Mouse (Mus musculus): Measurements from ENCODE around the gene Hook1. TPM values are rescaled to one million over a fixed set of nuclear protein-coding genes. Genes with fewer than 3 reads are reported as not detected.
A peak's percentile ranks its signal among the peaks of the same experiment; 100 is the strongest.

The Hook1 gene
- 5.5 and 6.3 TPM in 2 replicates for polyA plus RNA-seq (2015; fragmentation: Nextera tagmentation; extraction: Ambion mirVana)

DNA sequence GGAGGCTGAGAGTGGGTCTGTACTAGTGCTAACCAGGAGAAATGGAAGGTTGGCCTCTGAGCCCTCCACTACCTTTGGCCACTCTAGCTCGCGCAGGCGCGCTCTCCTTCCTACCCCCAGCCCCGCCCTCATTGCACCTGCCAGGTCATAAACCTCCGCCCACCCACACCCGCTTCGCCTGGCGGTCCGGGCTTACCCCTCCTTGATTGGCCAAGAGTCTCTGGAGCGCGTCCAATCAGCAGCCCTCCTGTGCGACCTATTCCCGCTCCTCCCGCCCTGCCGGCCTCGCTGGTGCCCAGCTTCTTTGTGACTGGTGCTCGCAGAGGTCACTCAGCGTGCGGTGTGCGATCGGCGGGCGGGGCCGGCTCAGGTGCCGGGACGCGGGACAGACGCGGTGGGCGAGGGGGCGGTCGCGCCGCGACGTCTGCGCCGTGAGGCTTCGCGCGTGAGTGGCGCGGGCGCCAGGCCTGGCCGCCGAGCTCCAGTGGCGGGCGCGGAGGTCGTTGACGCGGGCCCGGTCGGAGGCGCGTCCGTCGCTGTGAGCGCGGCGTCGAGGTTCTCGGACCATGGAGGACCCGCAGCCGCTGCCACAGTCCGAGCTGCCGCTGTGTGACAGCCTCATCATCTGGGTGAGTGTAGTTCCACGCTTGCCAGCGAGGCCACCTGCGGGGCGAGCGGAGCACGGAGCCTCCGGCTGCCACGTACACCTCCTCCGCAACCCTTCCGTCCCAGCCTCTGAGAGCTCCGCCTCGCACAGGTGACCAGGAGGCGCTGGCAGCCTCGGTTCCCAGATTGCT is at the start of gene Hook1:
Gene Hook1 (plus strand): TSS at position 313 of the 797 bp plus-strand sequence.
- Histone ChIP-seq H3K4me3 (peak within 1 kb of the TSS; percentile 65), H3K4me1 (peaks cover 4% of the 10 kb centered on the region), H3K9ac (peak within 1 kb of the TSS; percentile 85), H3K4me2 (peak within 1 kb of the TSS; percentile 85), H3K36me3 (no peaks in the 10 kb centered on the region), H3K9me3 (no peaks in the 10 kb centered on the region), H3K27me3 (replicated peaks) (no peaks in the 10 kb centered on the region), H3K27ac (replicated peaks) (peak within 1 kb of the TSS; percentile 48)
- peak; percentile 97 for ATAC-seq (ENCODE audit: extremely low read depth, insufficient number of reproducible peaks, low FRiP score, low TSS enrichment)
- WGBS, result under 1% methylated on average over 82 of the region's 82 CpGs

DNA sequence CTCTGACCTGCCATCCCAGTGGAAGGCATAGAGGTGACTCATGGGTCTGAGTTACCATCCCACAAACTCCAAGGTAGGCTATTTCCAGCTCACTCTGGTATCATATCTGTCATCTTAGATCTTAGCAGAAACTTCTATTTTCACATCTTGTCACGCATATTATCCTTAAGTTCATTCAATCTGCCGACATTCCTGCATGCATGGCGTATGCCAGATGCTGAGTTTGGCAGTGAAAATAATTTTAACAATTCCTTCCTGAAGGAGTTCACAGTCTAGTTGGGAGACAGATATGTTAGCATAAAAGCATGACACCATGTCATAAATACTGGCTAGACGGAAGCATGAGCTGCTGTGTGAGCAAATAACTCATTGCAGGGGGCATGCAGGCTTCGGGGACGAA is 49.3 kb upstream of the Hook1 start:
- H3K9ac ChIP-seq, result no peak overlapping the region
- no peaks in the 10 kb centered on the region for H3K36me3 ChIP-seq
- WGBS, result 67% methylated on average over 6 of the region's 6 CpGs
- H3K4me2 ChIP-seq, result no peak overlapping the region
- no peak for ATAC-seq (ENCODE audit: extremely low read depth, insufficient number of reproducible peaks, low FRiP score, low TSS enrichment)
- H3K9me3 ChIP-seq, result no peaks in the 10 kb centered on the region
- no peaks in the 10 kb centered on the region for H3K27me3 ChIP-seq (replicated peaks)
- peaks cover 16% of the 10 kb centered on the region for H3K4me1 ChIP-seq
- no peak overlapping the region for H3K27ac ChIP-seq (replicated peaks)
- H3K4me3 ChIP-seq, result no peak overlapping the region

DNA sequence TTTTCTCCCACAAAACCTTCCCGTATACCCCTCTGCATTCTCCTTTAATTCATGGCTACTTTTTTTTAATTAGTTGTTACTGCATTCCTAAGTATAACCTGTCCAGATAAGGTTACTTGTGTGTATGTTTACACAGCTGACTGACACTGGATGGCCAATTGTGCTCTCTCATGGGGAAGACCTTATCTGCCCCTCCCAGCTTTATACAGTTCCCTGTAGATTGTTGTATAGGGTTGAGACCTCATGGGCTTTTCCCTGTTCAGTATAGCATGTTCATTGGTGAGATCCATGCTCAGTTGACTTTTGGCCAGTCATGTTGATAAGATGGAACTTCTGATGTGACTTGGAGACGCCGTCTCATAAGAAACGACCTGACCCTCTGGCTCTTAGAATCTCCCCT is 46.6 kb upstream of the Hook1 start:
- Histone ChIP-seq H3K4me3 (no peak overlapping the region), H3K9ac (no peak overlapping the region), H3K4me1 (peaks cover 18% of the 10 kb centered on the region), H3K27me3 (replicated peaks) (no peaks in the 10 kb centered on the region), H3K27ac (replicated peaks) (no peak overlapping the region), H3K4me2 (no peak overlapping the region), H3K36me3 (no peaks in the 10 kb centered on the region), H3K9me3 (no peaks in the 10 kb centered on the region)
- WGBS, result 55% methylated on average over 4 of the region's 4 CpGs
- no peak for ATAC-seq (ENCODE audit: extremely low read depth, insufficient number of reproducible peaks, low FRiP score, low TSS enrichment)

DNA sequence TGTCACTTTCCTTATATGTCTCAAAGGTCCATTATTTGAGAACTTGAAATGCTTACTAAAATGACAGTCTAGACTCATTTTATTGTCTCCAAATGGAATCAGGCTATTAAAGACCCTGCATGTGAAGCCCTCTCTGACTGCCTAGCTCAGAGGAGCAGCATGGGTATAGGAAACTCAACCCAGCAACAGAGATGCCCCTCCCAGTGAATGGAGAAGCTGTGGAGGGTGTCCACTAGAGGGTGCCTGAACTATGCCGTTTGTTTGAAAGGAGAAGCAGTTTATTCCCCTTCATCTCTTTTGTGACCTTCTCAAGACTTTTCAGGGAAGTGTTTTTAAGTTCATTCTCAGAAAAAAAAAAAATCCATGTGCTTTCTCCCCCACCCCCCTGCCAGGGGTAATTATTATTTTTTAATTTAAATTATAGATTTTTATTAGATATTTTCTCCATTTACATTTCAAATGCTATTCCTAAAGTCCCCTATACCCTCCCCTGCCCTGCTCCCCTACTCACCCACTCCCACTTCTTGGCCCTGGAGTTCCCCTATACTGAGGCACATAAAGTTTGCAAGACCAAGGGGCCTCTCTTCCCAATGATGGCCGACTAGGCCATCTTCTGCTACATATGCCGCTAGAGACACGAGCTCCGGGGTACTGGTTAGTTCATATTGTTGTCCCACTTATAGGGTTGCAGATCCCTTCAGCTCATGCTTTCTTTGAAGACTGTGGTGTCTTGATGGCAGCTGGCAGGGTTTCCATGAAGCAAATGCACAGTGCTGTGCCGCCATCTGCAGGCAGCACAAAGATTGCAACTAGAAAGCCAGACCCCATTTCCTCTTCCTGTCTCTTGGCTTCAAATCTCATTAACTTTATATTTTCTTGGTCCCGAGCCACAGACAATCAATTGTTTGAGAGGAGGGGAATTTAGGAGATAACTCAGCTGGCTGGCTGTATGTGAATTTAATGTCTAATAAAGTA is 42.5 kb upstream of the Hook1 start:
- Histone ChIP-seq H3K9me3 (no peaks in the 10 kb centered on the region), H3K4me2 (peak overlapping the region; percentile 18; the same call in 1 of the 2 replicates), H3K4me1 (peaks cover 5% of the 10 kb centered on the region; the same call in 1 of the 2 replicates), H3K36me3 (no peaks in the 10 kb centered on the region), H3K4me3 (no peak overlapping the region), H3K27ac (replicated peaks) (no peak overlapping the region), H3K9ac (no peak overlapping the region), H3K27me3 (replicated peaks) (no peaks in the 10 kb centered on the region)
- 16% methylated on average over 7 of the region's 7 CpGs for WGBS
- no peak for ATAC-seq (ENCODE audit: extremely low read depth, insufficient number of reproducible peaks, low FRiP score, low TSS enrichment)

DNA sequence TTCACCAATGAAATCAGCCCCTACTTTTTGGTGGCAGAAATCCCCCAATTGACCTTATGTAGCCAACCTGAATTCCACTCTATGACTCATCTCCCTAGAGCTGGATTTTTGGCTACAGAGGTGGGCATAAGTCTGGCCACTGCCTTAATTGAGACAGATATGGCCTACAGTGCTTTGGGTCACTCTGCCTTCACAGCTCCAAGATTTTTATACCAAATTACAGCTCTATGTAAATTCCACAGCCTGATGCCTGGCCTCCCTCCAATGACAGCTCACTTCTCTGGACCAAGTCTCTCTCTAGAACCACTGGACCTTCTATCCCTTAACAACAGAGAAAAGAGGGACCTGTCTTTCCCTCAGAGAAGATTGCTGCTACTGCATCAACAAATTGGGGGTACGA is 38.2 kb upstream of the Hook1 start:
- Histone ChIP-seq H3K9ac (no peak overlapping the region), H3K27ac (replicated peaks) (no peak overlapping the region), H3K36me3 (no peaks in the 10 kb centered on the region), H3K4me1 (0 out of 2 replicates have a peak, but pooled peaks cover 2% of the 10 kb centered on the region), H3K9me3 (no peaks in the 10 kb centered on the region), H3K4me2 (no peak overlapping the region), H3K4me3 (no peak overlapping the region), H3K27me3 (replicated peaks) (no peaks in the 10 kb centered on the region)
- no peak for ATAC-seq (ENCODE audit: extremely low read depth, insufficient number of reproducible peaks, low FRiP score, low TSS enrichment)
- WGBS, result 65% methylated on average over 1 of the region's 1 CpGs

DNA sequence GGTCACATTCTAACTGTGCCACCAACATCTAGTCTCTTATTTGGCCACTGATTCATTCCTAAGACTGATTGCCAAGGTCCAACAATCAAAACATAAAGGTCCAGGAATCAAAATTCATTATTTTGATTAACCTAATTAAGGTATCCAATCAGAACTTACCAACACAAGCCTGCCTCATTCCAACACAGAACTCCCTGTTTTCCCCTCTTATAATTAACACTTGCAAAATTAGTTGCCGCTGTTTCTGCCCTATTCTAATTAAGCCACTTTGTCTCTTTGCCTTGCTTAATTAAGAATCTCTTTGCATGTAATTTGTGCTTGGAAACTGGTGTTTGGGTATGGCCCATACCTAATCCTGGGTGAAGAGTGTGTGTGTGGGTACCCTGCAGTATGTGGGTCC is 37.1 kb upstream of the Hook1 start:
- H3K27ac ChIP-seq (replicated peaks), result no peak overlapping the region
- no peak overlapping the region for H3K9ac ChIP-seq
- ATAC-seq (ENCODE audit: extremely low read depth, insufficient number of reproducible peaks, low FRiP score, low TSS enrichment), result no peak
- H3K27me3 ChIP-seq (replicated peaks), result no peaks in the 10 kb centered on the region
- no peaks in the 10 kb centered on the region for H3K9me3 ChIP-seq
- H3K4me3 ChIP-seq, result no peak overlapping the region
- no peaks in the 10 kb centered on the region for H3K36me3 ChIP-seq
- WGBS, result 73% methylated on average over 1 of the region's 1 CpGs
- no peak overlapping the region for H3K4me2 ChIP-seq
- no peaks in the 10 kb centered on the region for H3K4me1 ChIP-seq

DNA sequence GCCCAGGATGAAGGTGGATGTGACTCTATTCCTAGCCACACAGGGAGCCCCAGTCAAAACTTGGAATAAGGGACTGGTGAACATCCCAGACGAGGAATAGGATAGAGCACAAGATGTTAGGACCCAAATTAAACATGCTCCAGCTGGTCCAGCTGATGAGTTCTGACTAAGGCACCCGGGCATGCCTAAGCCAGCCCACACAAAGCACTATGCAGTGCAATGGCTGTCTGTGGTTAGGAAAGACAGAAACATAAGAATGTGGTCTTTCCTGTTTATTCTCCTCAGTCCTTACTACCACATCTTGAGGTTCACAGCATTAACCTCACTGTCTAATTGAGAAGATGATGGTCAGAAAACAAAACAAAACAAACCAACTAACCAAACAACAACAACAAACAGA is 35.7 kb upstream of the Hook1 start:
- Histone ChIP-seq H3K36me3 (no peaks in the 10 kb centered on the region), H3K9ac (no peak overlapping the region), H3K27ac (replicated peaks) (no peak overlapping the region), H3K9me3 (no peaks in the 10 kb centered on the region), H3K4me1 (no peaks in the 10 kb centered on the region), H3K27me3 (replicated peaks) (no peaks in the 10 kb centered on the region), H3K4me3 (no peak overlapping the region), H3K4me2 (no peak overlapping the region)
- ATAC-seq (ENCODE audit: extremely low read depth, insufficient number of reproducible peaks, low FRiP score, low TSS enrichment), result no peak
- WGBS, result 50% methylated on average over 2 of the region's 2 CpGs

DNA sequence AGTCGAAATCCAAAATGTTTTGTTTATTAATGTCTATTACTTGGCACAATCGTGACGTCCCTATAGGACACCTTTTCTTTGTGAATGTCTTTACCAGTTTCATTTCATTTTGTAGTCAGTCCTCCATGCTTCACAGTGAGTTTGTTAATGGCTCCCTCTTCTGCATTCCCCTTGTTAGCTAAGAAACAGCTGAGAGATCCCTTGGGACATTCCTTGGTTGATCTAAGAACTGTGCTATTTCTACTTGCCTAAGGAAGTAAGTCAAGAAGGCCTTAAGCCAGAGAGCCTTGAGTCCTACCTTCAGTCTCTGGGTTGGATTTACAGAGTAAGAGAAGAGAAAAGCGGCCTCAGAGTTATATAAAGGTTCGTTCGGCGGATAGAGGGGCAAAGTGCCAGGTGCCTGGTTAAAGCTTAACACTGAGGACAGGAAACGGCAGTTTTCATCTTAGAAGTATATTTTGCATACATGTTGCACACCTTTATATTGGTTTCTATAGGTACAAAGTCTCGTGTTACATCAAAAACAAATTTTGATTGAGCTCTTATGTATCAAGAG is 33.2 kb upstream of the Hook1 start:
- Histone ChIP-seq H3K36me3 (no peaks in the 10 kb centered on the region), H3K9ac (no peak overlapping the region), H3K9me3 (no peaks in the 10 kb centered on the region), H3K4me3 (no peak overlapping the region), H3K4me2 (no peak overlapping the region), H3K4me1 (no peaks in the 10 kb centered on the region), H3K27ac (replicated peaks) (no peak overlapping the region), H3K27me3 (replicated peaks) (no peaks in the 10 kb centered on the region)
- ATAC-seq (ENCODE audit: extremely low read depth, insufficient number of reproducible peaks, low FRiP score, low TSS enrichment), result no peak
- 77% methylated on average over 9 of the region's 9 CpGs for WGBS

DNA sequence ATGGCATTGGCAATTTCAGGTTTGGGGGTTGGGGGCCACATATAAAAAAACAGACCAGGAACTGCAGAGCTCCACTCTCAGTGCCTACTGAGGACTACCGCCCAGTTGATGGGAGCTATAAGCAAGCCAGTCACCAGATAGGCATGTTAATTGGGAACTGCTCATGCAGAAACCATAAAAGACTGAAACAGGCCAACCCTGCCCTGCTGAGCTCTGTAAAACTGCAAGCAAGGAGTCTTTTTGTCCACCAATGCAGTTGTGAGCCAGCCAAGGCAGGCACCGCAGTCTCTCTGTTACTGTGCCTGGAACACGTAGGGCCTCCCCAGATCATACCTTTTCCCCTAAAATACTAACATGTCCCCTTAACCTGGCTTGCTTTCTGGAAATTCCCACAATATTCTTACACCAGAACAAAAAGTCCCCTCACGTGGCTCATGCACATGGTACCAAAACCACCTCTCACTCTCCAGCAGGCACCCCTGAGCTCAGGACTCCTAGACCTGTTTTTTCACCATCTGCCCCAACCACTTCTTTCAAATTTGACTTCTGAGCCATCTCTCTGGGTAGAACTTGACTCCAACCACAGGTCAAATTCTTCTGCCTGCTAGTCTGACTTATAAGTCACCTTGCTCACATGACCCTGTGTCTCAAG is 32.5 kb upstream of the Hook1 start:
- Histone ChIP-seq H3K27me3 (replicated peaks) (no peaks in the 10 kb centered on the region), H3K36me3 (no peaks in the 10 kb centered on the region), H3K27ac (replicated peaks) (no peak overlapping the region), H3K4me3 (no peak overlapping the region), H3K9me3 (no peaks in the 10 kb centered on the region), H3K4me2 (no peak overlapping the region), H3K9ac (no peak overlapping the region), H3K4me1 (no peaks in the 10 kb centered on the region)
- ATAC-seq (ENCODE audit: extremely low read depth, insufficient number of reproducible peaks, low FRiP score, low TSS enrichment), result no peak
- WGBS, result 88% methylated on average over 4 of the region's 4 CpGs

DNA sequence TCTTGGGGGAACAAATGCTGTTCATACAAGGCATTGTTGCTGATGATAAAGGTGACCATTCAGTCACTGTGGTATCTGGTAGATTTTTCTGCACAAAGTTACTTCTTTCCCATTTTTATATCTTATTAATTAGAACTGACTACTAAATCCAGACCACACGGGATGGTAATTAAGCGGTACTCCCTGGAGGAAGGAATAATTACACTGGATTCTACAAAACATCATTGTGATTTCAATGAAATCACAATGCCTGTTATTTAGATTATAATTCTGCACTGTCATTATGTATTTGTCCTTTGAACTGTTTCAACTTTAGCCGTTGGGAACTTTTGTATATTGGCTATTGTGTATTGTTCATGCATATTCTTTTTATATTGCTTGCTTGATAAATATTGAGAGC is 28.3 kb upstream of the Hook1 start:
- Histone ChIP-seq H3K4me2 (no peak overlapping the region), H3K27ac (replicated peaks) (no peak overlapping the region), H3K4me1 (no peaks in the 10 kb centered on the region), H3K4me3 (no peak overlapping the region), H3K9me3 (no peaks in the 10 kb centered on the region), H3K27me3 (replicated peaks) (no peaks in the 10 kb centered on the region), H3K36me3 (no peaks in the 10 kb centered on the region), H3K9ac (no peak overlapping the region)
- ATAC-seq (ENCODE audit: extremely low read depth, insufficient number of reproducible peaks, low FRiP score, low TSS enrichment), result no peak
- WGBS, result 69% methylated on average over 3 of the region's 3 CpGs

DNA sequence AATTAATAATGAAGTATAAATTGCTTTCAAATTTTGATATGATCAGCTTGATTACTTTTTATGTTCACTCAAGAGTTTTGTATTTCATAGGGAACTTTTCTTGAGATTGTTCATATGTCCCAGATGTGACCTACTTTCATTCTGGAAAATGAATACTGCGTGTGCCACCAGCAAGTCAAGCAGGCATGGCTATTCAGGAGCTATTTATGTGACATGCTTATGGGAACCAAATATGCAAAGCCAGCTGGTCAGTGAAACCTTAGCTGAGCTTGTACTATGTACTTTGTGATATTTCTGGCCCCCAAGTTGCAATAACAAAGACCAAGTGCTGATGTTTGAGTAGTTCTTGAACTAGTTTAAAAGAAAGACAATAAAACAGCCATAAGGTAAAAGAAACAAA is 19.1 kb upstream of the Hook1 start:
- WGBS, result 64% methylated on average over 1 of the region's 1 CpGs
- Histone ChIP-seq H3K27me3 (replicated peaks) (no peaks in the 10 kb centered on the region), H3K9me3 (no peaks in the 10 kb centered on the region; the same call in 1 of the 2 replicates), H3K4me1 (no peaks in the 10 kb centered on the region), H3K4me3 (no peak overlapping the region), H3K27ac (replicated peaks) (no peak overlapping the region), H3K36me3 (no peaks in the 10 kb centered on the region), H3K4me2 (no peak overlapping the region), H3K9ac (no peak overlapping the region)
- ATAC-seq (ENCODE audit: extremely low read depth, insufficient number of reproducible peaks, low FRiP score, low TSS enrichment), result no peak
